Mouse (Mus musculus) retina, postnatal 1 day (tissue): ENCODE data around the gene Olfr1000.
"Not testable (repeated sequence)": the region's sequence is repeated elsewhere in the genome, so short reads cannot be mapped to it uniquely, and the experiment has no call there.

Source experiments
- DNase-seq: peaks from one replicate; pipeline ENCODE4 v3.0.0-alpha.2; 2012

Gene Olfr1000

GRCm38 (mm10) chr2:85611803-85612202, at the start of gene Olfr1000:
Gene Olfr1000 (minus strand): TSS chr2:85611903.
- DNase-seq = no peak

- DNase-seq = no peak
Observed at GRCm38 (mm10) chr2:85650604-85651003, 38.9 kb upstream of the Olfr1000 start, which contains the start of gene Olfr1002. Gene Olfr1002 (minus strand): TSS chr2:85650704.

GRCm38 (mm10) chr2:85588648-85589047, 23.1 kb downstream of the Olfr1000 start, which contains the start of gene Olfr998:
Gene Olfr998 (plus strand): TSS chr2:85588948.
- DNase-seq = not testable (repeated sequence)

- DNase-seq = no peak
Observed at GRCm38 (mm10) chr2:85578915-85579314, 32.8 kb downstream of the Olfr1000 start, which contains the start of gene Olfr996. Gene Olfr996 (plus strand): TSS chr2:85579215.

GRCm38 (mm10) chr2:85561187-85561586, 50.5 kb downstream of the Olfr1000 start:
- DNase-seq = peak; percentile 64

GRCm38 (mm10) chr2:85560226-85560625, 51.5 kb downstream of the Olfr1000 start:
- DNase-seq = no peak
